Mouse (Mus musculus): ENCODE results near the gene Klhl3. TPM values are rescaled to one million over a fixed set of nuclear protein-coding genes. Genes with fewer than 3 reads are reported as not detected.

Klhl3 gene
- polyA plus RNA-seq, 1 experiment from 2014 or later = 0.91 TPM

MicroRNAs within 50 kb of the gene (microRNA counts, 519-probe panel; counts per million panel counts)
- microRNA mmu-miR-874 = 114 counts per million

Small RNA genes lying within 50 kb of the gene (microRNA-seq; reads per million reads assigned to microRNA genes)
- gene Mir874 = 269 reads per million, percentile 61 among the genes with 10 or more reads in this experiment

Other genes with a start within 250 kb of the Klhl3 start
- 0.22 and 0.24 TPM in 2 replicates for gene Spock1, start 205.3 kb downstream of the Klhl3 start, polyA plus RNA-seq (2015; fragmentation: Nextera tagmentation; extraction: Ambion mirVana)
- 12.5 and 15.3 TPM in 2 replicates for gene Hnrnpa0, start 15.0 kb upstream of the Klhl3 start, polyA plus RNA-seq (2015; fragmentation: Nextera tagmentation; extraction: Ambion mirVana)
- gene Idnk, start 44.1 kb upstream of the Klhl3 start, polyA plus RNA-seq (2015; fragmentation: Nextera tagmentation; extraction: Ambion mirVana) = 21.8 and 26.3 TPM in 2 replicates
- gene Ubqln1, start 102.1 kb upstream of the Klhl3 start, polyA plus RNA-seq (2015; fragmentation: Nextera tagmentation; extraction: Ambion mirVana) = 46.0 and 57.4 TPM in 2 replicates
- gene Gkap1, start 162.1 kb upstream of the Klhl3 start, polyA plus RNA-seq (2015; fragmentation: Nextera tagmentation; extraction: Ambion mirVana) = 4.6 and 6.0 TPM in 2 replicates
- gene Kif27, start 245.5 kb upstream of the Klhl3 start, polyA plus RNA-seq (2015; fragmentation: Nextera tagmentation; extraction: Ambion mirVana) = 0.05 and 0.12 TPM in 2 replicates